Mouse (Mus musculus) heart, embryonic 11.5 days (tissue): Measurements from ENCODE around the gene Pcnx. TPM values are rescaled to one million over a fixed set of nuclear protein-coding genes. Genes with fewer than 3 reads are reported as not detected.

Experiments
- polyA plus RNA-seq: library from polyadenylated mRNA; unstranded; fragments of >200 nt; fragmentation: Nextera tagmentation; extraction: Ambion mirVana; gene quantifications from 2 replicates; pipeline ENCODE4 v1.2.1, GENCODE M21; 2014

Pcnx gene
- polyA plus RNA-seq, 1 experiment from 2014 or later: 16.2 TPM

Other genes starting within 250 kb of the Pcnx start
- gene Ttc9, start 228.8 kb upstream of the Pcnx start, polyA plus RNA-seq: 0.77 and 1.2 TPM in 2 replicates
- 0.04 and 0.52 TPM in 2 replicates for gene Map3k9, start 78.8 kb upstream of the Pcnx start, polyA plus RNA-seq